Mouse (Mus musculus) CH12.LX (cell line): ENCODE results near the gene Fam102b.

Experiments
- HCFC1 ChIP-seq: IDR thresholded peaks from 2 replicates; pipeline ENCODE4 v1.6.1; 2012; ENCODE audit warnings: low read depth, mild to moderate bottlenecking, inconsistent platforms, low read length, improper control_type of control experiment
- KAT2A ChIP-seq: IDR thresholded peaks from 2 replicates; pipeline ENCODE4 v1.6.1; 2012; ENCODE audit warnings: low read length, improper control_type of control experiment, inconsistent platforms; ENCODE audit not compliant: insufficient replicate concordance
- MYC ChIP-seq: IDR thresholded peaks from 2 replicates; pipeline ENCODE4 v1.6.1; 2011; ENCODE audit warnings: low read depth, mild to moderate bottlenecking, improper control_type of control experiment, low read length
- POLR2A ChIP-seq: IDR thresholded peaks from 2 replicates; pipeline ENCODE4 v1.6.1; 2011; ENCODE audit warnings: low read depth, mild to moderate bottlenecking, improper control_type of control experiment, low read length
- TCF12 ChIP-seq: IDR thresholded peaks from 2 replicates; pipeline ENCODE4 v1.6.1; 2014; ENCODE audit warnings: low read depth, mild to moderate bottlenecking, inconsistent platforms, low read length, improper control_type of control experiment
- ZC3H11A ChIP-seq: IDR thresholded peaks from 2 replicates; pipeline ENCODE4 v1.6.1; 2012; ENCODE audit warnings: low read depth, mild to moderate bottlenecking, inconsistent platforms, low read length, improper control_type of control experiment

DNA sequence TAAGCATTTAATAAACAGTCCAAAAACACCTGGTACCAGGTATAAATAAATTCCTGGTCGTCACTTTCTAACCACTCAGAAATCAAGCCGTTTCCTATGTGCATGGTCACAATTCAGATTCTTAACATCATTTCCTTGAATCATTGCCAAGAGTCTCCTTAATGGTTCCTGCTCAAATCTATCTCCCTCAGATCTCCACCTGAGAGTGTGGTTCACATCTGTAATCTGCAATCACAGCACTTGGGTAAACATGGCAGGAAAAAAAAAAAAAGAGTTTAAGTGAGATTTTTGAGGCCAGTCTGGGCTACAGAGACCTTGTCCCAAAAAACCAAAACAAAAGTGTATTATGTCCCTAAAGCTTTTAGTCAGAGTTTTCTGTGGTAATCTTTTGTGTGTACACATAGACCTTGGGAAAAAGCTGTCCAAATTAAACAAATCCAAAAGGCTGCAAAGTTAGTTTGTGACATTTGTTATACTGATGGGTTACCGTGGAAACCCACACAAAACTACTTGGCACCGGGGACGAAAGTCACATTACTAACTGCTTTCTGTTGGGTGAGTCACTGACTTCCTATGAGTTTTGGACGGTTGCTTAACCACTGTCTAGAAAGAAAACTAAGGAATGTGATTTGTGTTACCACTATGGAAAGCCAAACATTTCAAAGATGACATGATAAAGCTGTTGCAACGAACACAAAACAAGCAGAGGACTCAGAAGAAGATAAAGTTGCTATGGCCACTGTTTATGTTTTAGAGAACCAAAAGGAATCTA lies 16.7 kb downstream of the Fam102b start:
- TF ChIP-seq ZC3H11A (no peak), POLR2A (no peak), TCF12 (no peak), HCFC1 (no peak), KAT2A (no peak), MYC (no peak)
